Mouse (Mus musculus): Measurements from ENCODE around the gene Ddah1. TPM values are rescaled to one million over a fixed set of nuclear protein-coding genes. Genes with fewer than 3 reads are reported as not detected.

Gene Ddah1
- polyA plus RNA-seq, 1 experiment from 2014 or later: 28.0 TPM

DNA sequence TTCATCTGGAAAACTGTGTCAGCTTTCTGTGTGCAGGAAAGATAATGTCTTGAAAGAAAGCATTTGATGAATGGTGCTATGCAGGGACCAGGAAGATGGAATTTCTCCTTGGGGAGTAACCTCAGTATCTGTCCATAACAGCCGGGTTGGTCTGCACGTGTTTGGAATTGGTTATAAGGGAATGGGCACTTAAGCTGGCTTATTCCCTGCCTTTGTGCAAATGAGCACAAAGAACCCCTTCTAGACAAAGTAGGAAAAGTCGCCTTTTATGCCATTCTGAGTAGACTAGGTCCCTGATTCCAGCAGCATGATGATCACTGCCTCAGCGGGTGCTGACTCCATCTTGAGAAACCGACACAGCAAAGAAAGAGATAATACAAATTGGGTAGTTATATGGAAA, 96.0 kb downstream of the Ddah1 start:
- ATAC-seq (replicated peaks; ENCODE audit: insufficient number of reproducible peaks, low FRiP score, low TSS enrichment, low read depth): no peak
- no peaks in the 10 kb centered on the region for H3K4me1 ChIP-seq (ENCODE audit: control insufficient read depth, insufficient read depth, low read length)
- DNase-seq (ENCODE audit: low spot score): no peak
- H3K36me3 ChIP-seq (replicated peaks; ENCODE audit: control insufficient read depth, insufficient read depth, low read depth, low read length): no peaks in the 10 kb centered on the region
- no peak overlapping the region for H3K4me3 ChIP-seq (ENCODE audit: low read depth, low read length)
- H3K27ac ChIP-seq (replicated peaks; ENCODE audit: low read depth, low read length): no peak overlapping the region
- H3K4me2 ChIP-seq (ENCODE audit: low read depth, low read length): no peak overlapping the region
- WGBS: 77% methylated on average over 5 of the region's 5 CpGs
- H3K27me3 ChIP-seq (ENCODE audit: control insufficient read depth, insufficient read depth, low read length): no peaks in the 10 kb centered on the region
- no peak overlapping the region for H3K9ac ChIP-seq (replicated peaks; ENCODE audit: low read length)
- H3K9me3 ChIP-seq (replicated peaks; ENCODE audit: control insufficient read depth, low read length): no peaks in the 10 kb centered on the region

DNA sequence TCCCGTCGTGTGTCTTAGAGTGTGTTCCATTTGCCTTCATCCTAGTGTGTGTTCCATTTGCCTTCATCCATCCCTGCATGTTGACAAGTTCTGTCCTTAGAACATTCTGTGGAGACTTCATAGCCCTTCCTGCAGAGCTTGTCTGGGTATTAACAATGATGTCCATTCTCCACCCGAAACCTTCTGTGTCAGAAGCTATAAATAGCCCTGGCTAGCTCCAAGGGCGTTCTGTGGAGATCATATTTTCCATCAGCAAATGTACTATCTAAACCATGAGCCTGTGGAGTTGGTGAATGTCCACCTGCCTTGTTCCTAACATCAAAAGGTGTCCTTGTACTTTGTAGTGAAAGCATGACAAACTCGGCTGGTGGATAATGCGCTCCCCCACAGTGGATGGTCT, 96.8 kb downstream of the Ddah1 start:
- Histone ChIP-seq H3K9ac (replicated peaks; ENCODE audit: low read length) (no peak overlapping the region), H3K4me1 (ENCODE audit: control insufficient read depth, insufficient read depth, low read length) (no peaks in the 10 kb centered on the region), H3K4me2 (ENCODE audit: low read depth, low read length) (no peak overlapping the region), H3K9me3 (replicated peaks; ENCODE audit: control insufficient read depth, low read length) (no peaks in the 10 kb centered on the region), H3K36me3 (replicated peaks; ENCODE audit: control insufficient read depth, insufficient read depth, low read depth, low read length) (no peaks in the 10 kb centered on the region), H3K27ac (replicated peaks; ENCODE audit: low read depth, low read length) (no peak overlapping the region), H3K27me3 (ENCODE audit: control insufficient read depth, insufficient read depth, low read length) (no peaks in the 10 kb centered on the region), H3K4me3 (ENCODE audit: low read depth, low read length) (no peak overlapping the region)
- DNase-seq (ENCODE audit: low spot score) (no peak), ATAC-seq (replicated peaks; ENCODE audit: insufficient number of reproducible peaks, low FRiP score, low TSS enrichment, low read depth) (no peak)
- WGBS: 90% methylated on average over 6 of the region's 6 CpGs

DNA sequence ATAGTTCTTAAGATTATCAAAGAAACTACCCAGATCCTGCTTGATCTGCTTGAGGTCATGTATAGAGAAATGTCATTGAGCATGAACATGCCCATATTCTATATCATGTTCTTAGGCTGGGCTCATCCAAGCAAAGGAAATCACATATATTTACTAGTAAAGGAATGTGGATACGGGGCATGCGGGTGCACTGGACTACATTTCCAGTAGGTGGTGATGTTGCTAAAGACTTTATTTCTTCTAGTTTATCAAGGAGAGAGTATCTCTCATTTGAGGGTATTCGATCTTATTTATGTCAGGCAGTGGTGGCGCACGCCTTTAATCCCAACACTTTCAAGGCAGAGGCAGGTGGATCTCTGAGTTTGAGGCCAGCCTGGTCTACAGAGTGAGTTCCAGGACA, 99.9 kb downstream of the Ddah1 start:
- Histone ChIP-seq H3K36me3 (replicated peaks; ENCODE audit: control insufficient read depth, insufficient read depth, low read depth, low read length) (no peaks in the 10 kb centered on the region), H3K4me2 (ENCODE audit: low read depth, low read length) (no peak overlapping the region), H3K4me1 (ENCODE audit: control insufficient read depth, insufficient read depth, low read length) (no peaks in the 10 kb centered on the region), H3K27ac (replicated peaks; ENCODE audit: low read depth, low read length) (no peak overlapping the region), H3K9me3 (replicated peaks; ENCODE audit: control insufficient read depth, low read length) (no peaks in the 10 kb centered on the region), H3K9ac (replicated peaks; ENCODE audit: low read length) (no peak overlapping the region), H3K27me3 (ENCODE audit: control insufficient read depth, insufficient read depth, low read length) (no peaks in the 10 kb centered on the region), H3K4me3 (ENCODE audit: low read depth, low read length) (no peak overlapping the region)
- DNase-seq (ENCODE audit: low spot score) (no peak), ATAC-seq (replicated peaks; ENCODE audit: insufficient number of reproducible peaks, low FRiP score, low TSS enrichment, low read depth) (no peak)
- WGBS: 92% methylated on average over 5 of the region's 5 CpGs

DNA sequence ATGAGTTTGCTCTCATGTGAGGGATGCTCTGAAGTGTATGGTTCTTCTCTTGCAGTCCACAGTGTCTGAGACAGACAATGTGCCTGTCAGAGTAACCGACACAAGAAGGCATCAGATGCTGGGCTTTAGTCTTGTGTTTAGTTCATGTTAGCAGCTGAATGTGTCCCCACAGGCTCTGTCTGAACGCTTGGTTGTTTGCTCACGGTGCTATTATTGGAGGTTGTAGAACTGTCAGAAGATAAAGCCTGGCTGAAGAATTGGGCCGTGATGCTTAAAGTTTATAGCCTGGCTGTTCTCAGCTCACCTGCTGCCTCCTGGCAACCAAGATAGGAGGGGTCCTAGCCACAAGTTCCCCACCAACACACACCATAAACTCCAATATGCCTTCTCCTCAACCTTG, 104.0 kb downstream of the Ddah1 start:
- 82% methylated on average over 4 of the region's 4 CpGs for WGBS

DNA sequence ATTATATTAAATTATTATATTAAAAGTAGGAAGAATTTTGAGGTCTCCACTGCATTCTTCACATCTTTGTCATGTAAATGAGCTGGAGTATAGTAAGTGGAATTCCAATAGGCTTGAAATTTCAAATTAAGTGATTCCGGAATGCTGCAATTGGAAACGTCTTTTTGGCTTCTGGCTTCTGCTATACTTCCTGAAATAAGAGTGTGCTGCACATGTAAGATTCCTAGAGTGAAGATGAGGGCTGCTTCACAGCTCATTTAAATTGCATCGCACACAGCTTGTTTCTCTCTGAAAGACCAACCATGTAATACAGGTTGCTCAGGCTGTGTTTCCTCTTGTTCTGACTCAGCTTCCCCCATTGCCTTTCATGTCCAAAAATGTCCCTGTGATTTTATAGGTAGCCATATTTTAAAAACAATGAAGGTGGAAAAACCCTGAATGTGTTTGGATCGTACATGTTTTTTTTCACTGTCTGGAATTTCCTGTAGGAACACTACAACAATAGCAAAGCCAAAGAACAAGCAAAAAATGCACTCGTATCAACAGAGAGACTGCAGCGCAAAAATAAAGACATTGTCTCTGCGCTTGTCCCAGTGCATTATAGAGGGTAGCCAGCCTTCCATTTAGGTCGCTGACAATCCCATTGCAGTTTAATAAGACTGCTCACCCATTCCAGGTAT, 105.7 kb downstream of the Ddah1 start:
- no peaks in the 10 kb centered on the region for H3K36me3 ChIP-seq (replicated peaks; ENCODE audit: control insufficient read depth, insufficient read depth, low read depth, low read length)
- no peaks in the 10 kb centered on the region for H3K4me1 ChIP-seq (ENCODE audit: control insufficient read depth, insufficient read depth, low read length)
- no peak overlapping the region for H3K27ac ChIP-seq (replicated peaks; ENCODE audit: low read depth, low read length)
- DNase-seq (ENCODE audit: low spot score) (no peak), ATAC-seq (replicated peaks; ENCODE audit: insufficient number of reproducible peaks, low FRiP score, low TSS enrichment, low read depth) (no peak)
- no peak overlapping the region for H3K9ac ChIP-seq (replicated peaks; ENCODE audit: low read length)
- no peaks in the 10 kb centered on the region for H3K9me3 ChIP-seq (replicated peaks; ENCODE audit: control insufficient read depth, low read length)
- H3K27me3 ChIP-seq (ENCODE audit: control insufficient read depth, insufficient read depth, low read length): no peaks in the 10 kb centered on the region
- 78% methylated on average over 8 of the region's 8 CpGs for WGBS
- H3K4me2 ChIP-seq (ENCODE audit: low read depth, low read length): no peak overlapping the region
- H3K4me3 ChIP-seq (ENCODE audit: low read depth, low read length): no peak overlapping the region

More for the DNA sequence above, 104.0 kb downstream of the Ddah1 start:
- DNase-seq (ENCODE audit: low spot score): no peak
- H3K4me2 ChIP-seq (ENCODE audit: low read depth, low read length): no peak overlapping the region
- H3K4me3 ChIP-seq (ENCODE audit: low read depth, low read length): no peak overlapping the region
- H3K27me3 ChIP-seq (ENCODE audit: control insufficient read depth, insufficient read depth, low read length): no peaks in the 10 kb centered on the region
- H3K36me3 ChIP-seq (replicated peaks; ENCODE audit: control insufficient read depth, insufficient read depth, low read depth, low read length): no peaks in the 10 kb centered on the region
- H3K4me1 ChIP-seq (ENCODE audit: control insufficient read depth, insufficient read depth, low read length): no peaks in the 10 kb centered on the region
- no peak overlapping the region for H3K27ac ChIP-seq (replicated peaks; ENCODE audit: low read depth, low read length)
- H3K9ac ChIP-seq (replicated peaks; ENCODE audit: low read length): no peak overlapping the region
- no peak for ATAC-seq (replicated peaks; ENCODE audit: insufficient number of reproducible peaks, low FRiP score, low TSS enrichment, low read depth)
- no peaks in the 10 kb centered on the region for H3K9me3 ChIP-seq (replicated peaks; ENCODE audit: control insufficient read depth, low read length)

DNA sequence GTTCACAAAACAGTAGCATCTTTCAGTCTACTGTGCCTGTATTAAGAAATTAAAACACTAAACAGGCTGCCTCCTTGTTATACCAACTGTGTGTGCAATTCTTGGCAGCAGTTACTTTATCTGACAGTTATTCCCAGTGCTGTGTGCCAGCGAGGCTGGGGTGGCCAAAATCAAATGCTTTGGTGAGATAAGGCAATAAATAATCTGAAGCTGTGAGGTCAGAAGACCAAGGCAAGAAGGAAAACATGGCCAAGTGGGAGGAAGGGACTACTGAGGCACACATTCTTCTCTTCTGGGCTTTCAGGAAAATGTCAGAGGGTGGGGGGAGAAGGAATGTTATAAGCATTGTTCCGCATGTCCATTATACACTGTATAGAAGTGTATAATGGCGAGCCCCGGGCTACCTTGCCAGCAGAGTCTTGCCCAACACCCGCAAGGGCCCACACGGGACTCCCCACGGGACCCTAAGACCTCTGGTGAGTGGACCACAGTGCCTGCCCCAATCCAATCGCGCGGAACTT, 106.3 kb downstream of the Ddah1 start:
- Histone ChIP-seq H3K9ac (replicated peaks; ENCODE audit: low read length) (no peak overlapping the region), H3K4me3 (ENCODE audit: low read depth, low read length) (no peak overlapping the region), H3K36me3 (replicated peaks; ENCODE audit: control insufficient read depth, insufficient read depth, low read depth, low read length) (no peaks in the 10 kb centered on the region), H3K4me2 (ENCODE audit: low read depth, low read length) (no peak overlapping the region), H3K27ac (replicated peaks; ENCODE audit: low read depth, low read length) (no peak overlapping the region), H3K27me3 (ENCODE audit: control insufficient read depth, insufficient read depth, low read length) (no peaks in the 10 kb centered on the region), H3K9me3 (replicated peaks; ENCODE audit: control insufficient read depth, low read length) (no peaks in the 10 kb centered on the region), H3K4me1 (ENCODE audit: control insufficient read depth, insufficient read depth, low read length) (no peaks in the 10 kb centered on the region)
- no peak for ATAC-seq (replicated peaks; ENCODE audit: insufficient number of reproducible peaks, low FRiP score, low TSS enrichment, low read depth)
- no peak for DNase-seq (ENCODE audit: low spot score)
- WGBS: 93% methylated on average over 6 of the region's 10 CpGs

DNA sequence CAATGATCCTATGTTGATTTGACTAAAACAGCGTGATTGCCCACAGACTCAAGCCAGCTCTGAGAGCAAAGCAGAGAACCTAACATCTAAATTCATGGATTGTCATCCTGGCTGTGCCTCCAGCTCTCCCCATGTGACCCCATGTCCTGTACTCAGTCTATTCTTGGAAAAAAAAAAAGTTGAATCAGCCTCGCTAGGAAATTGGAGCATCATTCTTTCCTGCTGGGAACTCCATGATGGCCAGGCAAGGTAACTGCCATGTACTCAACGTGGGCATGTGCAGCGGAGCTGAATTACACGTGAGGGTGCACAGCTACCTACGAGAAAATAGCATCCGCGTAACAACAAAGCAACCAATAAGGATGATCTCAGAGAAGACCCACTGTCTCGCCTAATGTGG, 114.2 kb downstream of the Ddah1 start:
- no peaks in the 10 kb centered on the region for H3K27me3 ChIP-seq (ENCODE audit: control insufficient read depth, insufficient read depth, low read length)
- no peak for ATAC-seq (replicated peaks; ENCODE audit: insufficient number of reproducible peaks, low FRiP score, low TSS enrichment, low read depth)
- H3K4me1 ChIP-seq (ENCODE audit: control insufficient read depth, insufficient read depth, low read length): no peaks in the 10 kb centered on the region
- no peak overlapping the region for H3K4me3 ChIP-seq (ENCODE audit: low read depth, low read length)
- WGBS: 91% methylated on average over 9 of the region's 9 CpGs
- H3K9ac ChIP-seq (replicated peaks; ENCODE audit: low read length): no peak overlapping the region
- no peak for DNase-seq (ENCODE audit: low spot score)
- H3K36me3 ChIP-seq (replicated peaks; ENCODE audit: control insufficient read depth, insufficient read depth, low read depth, low read length): no peaks in the 10 kb centered on the region
- H3K4me2 ChIP-seq (ENCODE audit: low read depth, low read length): no peak overlapping the region
- no peak overlapping the region for H3K27ac ChIP-seq (replicated peaks; ENCODE audit: low read depth, low read length)
- H3K9me3 ChIP-seq (replicated peaks; ENCODE audit: control insufficient read depth, low read length): no peaks in the 10 kb centered on the region

DNA sequence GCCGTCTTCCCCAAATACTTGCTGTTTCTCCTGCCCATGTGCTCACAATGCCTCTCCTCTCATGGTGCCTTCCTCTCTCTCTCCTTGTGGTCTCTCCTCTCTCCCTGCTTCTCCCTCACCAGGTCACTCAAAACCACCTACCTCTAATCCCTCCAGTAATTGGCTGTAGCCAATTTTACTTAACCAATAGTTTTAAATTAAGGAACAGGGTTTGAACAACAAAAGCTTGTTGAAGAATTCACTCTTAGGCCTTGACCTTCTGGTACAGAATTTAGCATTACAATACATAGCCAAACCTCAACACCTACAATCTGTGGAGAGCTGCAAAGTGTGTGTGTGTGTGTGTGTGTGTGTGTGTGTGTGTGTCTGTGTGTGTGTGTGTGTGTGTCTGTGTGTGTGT, 114.8 kb downstream of the Ddah1 start:
- H3K4me2 ChIP-seq (ENCODE audit: low read depth, low read length): no peak overlapping the region
- DNase-seq (ENCODE audit: low spot score) (no peak), ATAC-seq (replicated peaks; ENCODE audit: insufficient number of reproducible peaks, low FRiP score, low TSS enrichment, low read depth) (no peak)
- H3K4me3 ChIP-seq (ENCODE audit: low read depth, low read length): no peak overlapping the region
- H3K9me3 ChIP-seq (replicated peaks; ENCODE audit: control insufficient read depth, low read length): no peaks in the 10 kb centered on the region
- no peaks in the 10 kb centered on the region for H3K4me1 ChIP-seq (ENCODE audit: control insufficient read depth, insufficient read depth, low read length)
- WGBS: 95% methylated on average over 1 of the region's 1 CpGs
- H3K27ac ChIP-seq (replicated peaks; ENCODE audit: low read depth, low read length): no peak overlapping the region
- H3K36me3 ChIP-seq (replicated peaks; ENCODE audit: control insufficient read depth, insufficient read depth, low read depth, low read length): no peaks in the 10 kb centered on the region
- H3K27me3 ChIP-seq (ENCODE audit: control insufficient read depth, insufficient read depth, low read length): no peaks in the 10 kb centered on the region
- no peak overlapping the region for H3K9ac ChIP-seq (replicated peaks; ENCODE audit: low read length)
